Mouse (Mus musculus): ENCODE measurements around the gene Gm10436.
"Not testable (repeated sequence)": the region's sequence is repeated elsewhere in the genome, so short reads cannot be mapped to it uniquely, and the experiment has no call there.

Gm10436 gene

GRCm38 (mm10) chr12:88182008-88182407 is at the start of gene Gm10436:
Gene Gm10436, minus strand, starts transcription at chr12:88182108.
- DNase-seq (ENCODE audit: low read depth in 2 of 2, low spot score in 2 of 2) = not testable (repeated sequence)

DNA sequence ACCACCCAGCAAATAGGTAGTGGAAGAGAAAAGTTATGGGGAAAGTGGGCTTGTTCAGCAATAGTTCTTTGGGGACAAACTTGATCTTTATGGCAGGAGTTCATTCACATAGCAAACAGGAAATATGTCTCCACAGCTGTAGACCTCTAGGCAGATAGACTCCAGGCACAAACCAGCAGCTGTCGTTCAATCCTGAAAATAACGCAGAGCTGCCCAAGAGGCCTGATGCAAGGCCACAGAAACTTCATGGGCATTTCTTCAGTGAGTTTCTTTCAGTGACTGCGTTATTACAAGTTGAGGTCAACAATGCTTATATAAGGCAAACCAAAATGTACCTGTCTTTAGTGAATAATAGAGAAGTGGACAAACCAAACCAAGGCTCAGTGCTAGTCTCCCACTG is 37.5 kb upstream of the Gm10436 start:
- no peak for DNase-seq (ENCODE audit: low read depth in 2 of 2, low spot score in 2 of 2)

GRCm38 (mm10) chr12:88218059-88218458 is 36.2 kb upstream of the Gm10436 start:
- not testable (repeated sequence) for DNase-seq (ENCODE audit: low read depth in 2 of 2, low spot score in 2 of 2)

DNA sequence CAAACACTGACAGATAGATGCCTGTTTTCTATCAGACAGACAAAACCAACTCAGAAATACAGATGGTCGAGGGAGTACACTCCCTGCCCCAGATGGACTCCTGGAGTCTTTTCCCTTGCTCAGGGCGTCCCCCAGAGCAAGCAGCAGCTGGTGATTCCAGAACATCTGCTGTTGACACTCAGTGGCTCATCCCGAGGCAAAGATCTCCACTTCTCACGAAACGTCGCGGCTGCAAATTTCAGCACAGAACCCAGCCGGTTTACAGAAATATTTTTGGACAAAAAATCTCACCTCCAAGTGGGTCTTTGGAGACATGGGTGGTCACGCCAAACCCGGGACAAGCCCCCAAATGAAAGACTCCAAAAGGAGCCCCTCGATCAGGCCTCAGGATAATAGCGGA is 32.7 kb upstream of the Gm10436 start:
- no peak for DNase-seq (ENCODE audit: low read depth in 2 of 2, low spot score in 2 of 2)

- DNase-seq (ENCODE audit: low read depth in 2 of 2, low spot score in 2 of 2) = not testable (repeated sequence)
Observed at GRCm38 (mm10) chr12:88211458-88211857, 29.6 kb upstream of the Gm10436 start.

DNA sequence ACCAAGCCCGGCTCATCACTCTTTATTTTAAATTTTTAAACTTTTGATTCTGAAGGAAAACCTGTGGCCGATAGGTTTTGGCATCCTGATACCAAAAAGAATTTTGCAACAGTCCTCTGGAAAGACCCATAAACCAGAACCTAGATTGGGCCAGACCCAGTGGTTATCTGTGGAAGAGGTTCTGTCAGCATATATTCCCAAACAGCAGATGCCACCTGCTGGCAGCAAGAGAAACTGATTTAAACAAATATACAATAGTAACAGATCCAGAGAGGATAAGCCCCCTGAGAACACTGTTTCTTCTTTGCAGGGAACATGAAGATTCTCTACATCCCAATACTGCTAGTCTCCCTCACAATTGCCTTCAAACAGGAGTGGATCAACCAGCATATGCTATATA is 20.9 kb upstream of the Gm10436 start:
- DNase-seq (ENCODE audit: low read depth in 2 of 2, low spot score in 2 of 2) = no peak
